Mouse (Mus musculus): ENCODE results near the gene Slco2b1. TPM values are rescaled to one million over a fixed set of nuclear protein-coding genes. Genes with fewer than 3 reads are reported as not detected.
"Not testable (repeated sequence)": the region's sequence is repeated elsewhere in the genome, so short reads cannot be mapped to it uniquely, and the experiment has no call there.

The Slco2b1 gene
- 3.4 and 5.5 TPM in 2 replicates for polyA plus RNA-seq (2014; fragmentation: Nextera tagmentation; extraction: Ambion mirVana)

DNA sequence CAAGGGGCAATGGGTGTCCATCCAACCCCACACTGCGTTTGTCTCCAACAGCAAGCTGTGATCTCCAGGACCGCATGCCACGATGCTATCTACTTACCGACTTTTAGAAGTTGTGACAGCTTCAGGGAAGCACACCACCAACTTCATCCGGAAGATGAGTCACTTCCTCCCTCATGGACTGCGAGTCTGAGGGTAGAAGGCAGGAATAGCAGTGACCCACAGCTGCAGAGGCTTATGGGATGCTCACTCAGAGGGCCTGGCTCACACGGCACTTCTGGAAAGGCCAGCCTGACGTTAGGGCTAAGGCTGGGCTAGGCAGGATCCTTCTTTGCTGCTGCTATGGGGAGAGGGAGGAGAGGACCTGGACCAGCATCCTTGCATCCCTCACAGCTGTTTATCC, at the start of gene Slco2b1:
Slco2b1 (minus strand) TSS at position 175 of the 400 bp plus-strand sequence.
- no peaks in the 10 kb centered on the region for H3K27me3 ChIP-seq (ENCODE audit: control insufficient read depth, insufficient read depth, low read length)
- H3K9me3 ChIP-seq (ENCODE audit: control insufficient read depth, low read length): no peaks in the 10 kb centered on the region
- no peak within 1 kb of the TSS for H3K4me3 ChIP-seq (ENCODE audit: low read depth, low read length)
- no peak within 1 kb of the TSS for H3K4me2 ChIP-seq (ENCODE audit: low read depth, low read length)
- 82% methylated on average over 8 of the region's 8 CpGs for WGBS
- no peak within 1 kb of the TSS for H3K27ac ChIP-seq (ENCODE audit: low read depth, low read length)
- ATAC-seq (ENCODE audit: low read depth): no peak
- H3K36me3 ChIP-seq (ENCODE audit: control insufficient read depth, insufficient read depth, low read length): no peaks in the 10 kb centered on the region
- H3K9ac ChIP-seq (replicated peaks; ENCODE audit: low read depth, low read length): no peak within 1 kb of the TSS
- no peaks in the 10 kb centered on the region for H3K4me1 ChIP-seq (ENCODE audit: control insufficient read depth, insufficient read depth, low read length)

DNA sequence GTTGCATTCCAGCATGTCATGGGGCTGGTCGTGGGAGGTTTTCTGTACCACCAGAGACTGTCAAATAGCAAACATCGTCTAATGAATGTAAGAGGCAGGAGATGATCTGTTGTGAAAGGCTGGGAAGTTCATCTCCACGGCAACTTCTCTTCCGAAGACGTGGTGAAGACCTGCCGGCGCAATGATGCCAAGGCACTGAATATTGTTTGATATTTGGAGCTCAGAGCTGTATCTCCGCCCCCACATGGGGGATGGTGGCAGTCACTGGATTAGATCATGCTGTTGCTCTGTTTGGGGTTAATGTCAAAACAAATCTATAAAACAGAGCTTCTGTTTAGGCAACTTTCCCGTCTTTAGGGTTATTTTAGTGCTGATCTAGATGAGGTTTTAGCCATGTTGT, 28.1 kb upstream of the Slco2b1 start:
- Histone ChIP-seq H3K4me2 (ENCODE audit: low read depth, low read length) (no peak overlapping the region), H3K9ac (replicated peaks; ENCODE audit: low read depth, low read length) (no peak overlapping the region), H3K27ac (ENCODE audit: low read depth, low read length) (no peak overlapping the region), H3K36me3 (ENCODE audit: control insufficient read depth, insufficient read depth, low read length) (no peaks in the 10 kb centered on the region), H3K4me1 (ENCODE audit: control insufficient read depth, insufficient read depth, low read length) (no peaks in the 10 kb centered on the region), H3K27me3 (ENCODE audit: control insufficient read depth, insufficient read depth, low read length) (no peaks in the 10 kb centered on the region), H3K9me3 (ENCODE audit: control insufficient read depth, low read length) (no peaks in the 10 kb centered on the region), H3K4me3 (ENCODE audit: low read depth, low read length) (no peak overlapping the region)
- no peak for ATAC-seq (ENCODE audit: low read depth)
- 67% methylated on average over 9 of the region's 9 CpGs for WGBS

DNA sequence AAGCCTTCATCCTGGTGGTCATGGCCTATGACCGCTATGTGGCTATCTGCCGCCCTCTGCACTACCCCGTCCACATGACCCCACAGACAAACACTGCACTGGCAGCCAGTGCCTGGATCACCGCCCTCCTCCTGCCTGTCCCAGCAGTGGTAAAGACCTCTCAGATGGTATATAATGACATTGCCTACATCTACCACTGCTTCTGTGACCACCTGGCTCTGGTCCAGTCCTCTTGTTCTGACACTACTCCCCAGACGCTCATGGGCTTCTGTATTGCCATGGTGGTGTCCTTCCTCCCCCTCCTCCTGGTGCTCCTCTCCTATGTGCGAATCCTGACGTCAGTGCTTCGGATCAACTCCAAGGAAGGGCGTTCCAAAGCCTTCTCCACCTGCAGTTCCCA, 24.4 kb upstream of the Slco2b1 start:
- not testable (repeated sequence) for H3K27ac ChIP-seq (ENCODE audit: low read depth, low read length); ATAC-seq (ENCODE audit: low read depth)
- WGBS: 97% methylated on average over 9 of the region's 9 CpGs

DNA sequence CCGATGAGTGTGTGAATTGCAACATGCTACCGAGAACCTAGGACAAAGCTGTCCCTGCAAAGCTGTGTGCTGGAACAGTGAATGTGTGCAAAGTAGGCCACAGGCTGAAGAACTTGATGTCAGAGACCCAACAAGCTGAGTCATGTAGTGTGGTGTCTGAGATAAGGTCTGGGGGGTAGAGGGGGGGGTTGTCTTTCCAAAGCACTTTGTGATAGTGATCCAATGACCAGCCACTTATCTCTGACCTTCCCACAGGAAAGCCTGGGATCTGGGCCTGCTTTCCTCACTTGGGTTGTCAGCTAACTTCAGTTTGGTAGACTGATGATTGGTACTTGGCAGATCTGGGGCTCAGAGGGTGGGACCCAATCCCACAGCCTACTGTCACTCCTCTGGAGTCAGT, 23.5 kb upstream of the Slco2b1 start:
- Histone ChIP-seq H3K36me3 (ENCODE audit: control insufficient read depth, insufficient read depth, low read length) (no peaks in the 10 kb centered on the region), H3K9me3 (ENCODE audit: control insufficient read depth, low read length) (no peaks in the 10 kb centered on the region), H3K27ac (ENCODE audit: low read depth, low read length) (no peak overlapping the region), H3K4me3 (ENCODE audit: low read depth, low read length) (no peak overlapping the region), H3K27me3 (ENCODE audit: control insufficient read depth, insufficient read depth, low read length) (no peaks in the 10 kb centered on the region), H3K4me1 (ENCODE audit: control insufficient read depth, insufficient read depth, low read length) (no peaks in the 10 kb centered on the region), H3K4me2 (ENCODE audit: low read depth, low read length) (no peak overlapping the region), H3K9ac (replicated peaks; ENCODE audit: low read depth, low read length) (no peak overlapping the region)
- ATAC-seq (ENCODE audit: low read depth): no peak
- 98% methylated on average over 2 of the region's 2 CpGs for WGBS

More for the DNA sequence above, 24.4 kb upstream of the Slco2b1 start:
- not testable (repeated sequence) for H3K4me2 ChIP-seq (ENCODE audit: low read depth, low read length); H3K9me3 ChIP-seq (ENCODE audit: control insufficient read depth, low read length); H3K4me1 ChIP-seq (ENCODE audit: control insufficient read depth, insufficient read depth, low read length); H3K36me3 ChIP-seq (ENCODE audit: control insufficient read depth, insufficient read depth, low read length); H3K27me3 ChIP-seq (ENCODE audit: control insufficient read depth, insufficient read depth, low read length); H3K4me3 ChIP-seq (ENCODE audit: low read depth, low read length); H3K9ac ChIP-seq (replicated peaks; ENCODE audit: low read depth, low read length)

DNA sequence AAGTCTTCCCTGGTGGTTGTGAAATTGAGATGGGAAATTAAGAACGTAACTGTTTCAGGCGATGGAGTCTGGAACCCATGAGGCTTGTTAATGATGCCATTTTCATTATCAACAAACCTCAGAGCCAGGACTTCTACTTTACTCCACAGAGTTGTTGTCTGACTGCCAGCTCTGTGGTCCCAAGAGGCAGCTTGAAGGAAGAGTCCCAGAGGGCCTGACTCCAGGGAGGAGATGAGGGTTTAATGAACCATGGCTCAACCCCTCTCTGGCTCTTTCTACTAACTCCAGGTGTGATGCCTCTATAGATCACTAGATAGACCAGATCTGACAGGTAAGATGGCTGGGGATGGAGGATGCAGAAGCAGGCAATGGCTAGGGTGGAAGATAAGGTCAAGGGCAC, 18.8 kb upstream of the Slco2b1 start, which contains the start of gene Olfr520:
Olfr520 (plus strand) TSS at position 301 of the 400 bp plus-strand sequence.
- H3K27me3 ChIP-seq (ENCODE audit: control insufficient read depth, insufficient read depth, low read length): no peaks in the 10 kb centered on the region
- H3K4me2 ChIP-seq (ENCODE audit: low read depth, low read length): no peak within 1 kb of the TSS
- ATAC-seq (ENCODE audit: low read depth): no peak
- no peaks in the 10 kb centered on the region for H3K4me1 ChIP-seq (ENCODE audit: control insufficient read depth, insufficient read depth, low read length)
- no peak within 1 kb of the TSS for H3K9ac ChIP-seq (replicated peaks; ENCODE audit: low read depth, low read length)
- no peak within 1 kb of the TSS for H3K4me3 ChIP-seq (ENCODE audit: low read depth, low read length)
- WGBS: 84% methylated on average over 2 of the region's 2 CpGs
- no peaks in the 10 kb centered on the region for H3K9me3 ChIP-seq (ENCODE audit: control insufficient read depth, low read length)
- no peak within 1 kb of the TSS for H3K27ac ChIP-seq (ENCODE audit: low read depth, low read length)
- no peaks in the 10 kb centered on the region for H3K36me3 ChIP-seq (ENCODE audit: control insufficient read depth, insufficient read depth, low read length)

DNA sequence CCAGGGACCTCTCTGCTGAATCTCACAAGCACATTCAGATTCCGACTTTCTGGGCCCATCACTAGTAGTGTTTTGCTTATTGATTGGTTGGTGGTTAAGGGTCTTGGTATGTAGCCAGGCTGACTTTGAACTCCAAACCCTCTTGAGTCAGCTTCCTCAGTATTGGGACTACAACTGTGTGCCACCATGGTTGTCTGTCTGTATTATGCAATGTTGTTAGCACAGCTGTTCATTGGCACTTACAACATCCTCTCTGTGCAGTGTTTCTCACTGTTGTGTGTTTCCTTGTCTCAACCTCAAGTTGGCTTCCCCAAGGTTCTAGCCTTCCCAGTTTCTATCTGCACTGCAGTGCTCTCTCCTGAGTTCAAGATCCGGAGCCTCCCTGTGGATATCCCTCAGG, 5.4 kb upstream of the Slco2b1 start:
- Histone ChIP-seq H3K9ac (replicated peaks; ENCODE audit: low read depth, low read length) (no peak overlapping the region), H3K4me2 (ENCODE audit: low read depth, low read length) (no peak overlapping the region), H3K9me3 (ENCODE audit: control insufficient read depth, low read length) (no peaks in the 10 kb centered on the region), H3K4me3 (ENCODE audit: low read depth, low read length) (no peak overlapping the region), H3K27ac (ENCODE audit: low read depth, low read length) (no peak overlapping the region), H3K36me3 (ENCODE audit: control insufficient read depth, insufficient read depth, low read length) (no peaks in the 10 kb centered on the region), H3K27me3 (ENCODE audit: control insufficient read depth, insufficient read depth, low read length) (no peaks in the 10 kb centered on the region), H3K4me1 (ENCODE audit: control insufficient read depth, insufficient read depth, low read length) (no peaks in the 10 kb centered on the region)
- WGBS: 94% methylated on average over 2 of the region's 2 CpGs
- no peak for ATAC-seq (ENCODE audit: low read depth)

DNA sequence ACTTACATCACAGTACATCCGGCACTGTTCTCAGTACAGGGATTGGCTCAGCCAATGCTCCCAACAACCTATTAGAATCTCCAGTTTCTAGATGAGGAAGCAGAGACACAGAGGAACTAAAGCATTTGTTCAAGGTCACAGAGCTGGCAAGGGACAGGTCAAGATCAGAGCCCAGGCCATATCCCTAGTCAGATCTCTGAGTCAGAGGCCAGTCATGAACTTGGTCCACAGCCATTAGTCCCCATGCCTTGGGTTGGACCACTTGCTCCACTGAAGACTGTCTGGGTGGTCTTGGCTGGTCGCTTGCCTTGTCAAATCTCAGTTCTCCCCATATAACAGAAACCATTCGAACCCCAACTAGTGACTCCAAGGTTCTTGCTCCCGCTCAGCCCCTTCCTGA, 1.3 kb upstream of the Slco2b1 start:
- no peak for ATAC-seq (ENCODE audit: low read depth)
- H3K4me1 ChIP-seq (ENCODE audit: control insufficient read depth, insufficient read depth, low read length): no peaks in the 10 kb centered on the region
- no peaks in the 10 kb centered on the region for H3K27me3 ChIP-seq (ENCODE audit: control insufficient read depth, insufficient read depth, low read length)
- H3K27ac ChIP-seq (ENCODE audit: low read depth, low read length): no peak overlapping the region
- no peak overlapping the region for H3K9ac ChIP-seq (replicated peaks; ENCODE audit: low read depth, low read length)
- no peaks in the 10 kb centered on the region for H3K9me3 ChIP-seq (ENCODE audit: control insufficient read depth, low read length)
- H3K4me3 ChIP-seq (ENCODE audit: low read depth, low read length): no peak overlapping the region
- WGBS: 90% methylated on average over 4 of the region's 4 CpGs
- no peak overlapping the region for H3K4me2 ChIP-seq (ENCODE audit: low read depth, low read length)
- no peaks in the 10 kb centered on the region for H3K36me3 ChIP-seq (ENCODE audit: control insufficient read depth, insufficient read depth, low read length)

DNA sequence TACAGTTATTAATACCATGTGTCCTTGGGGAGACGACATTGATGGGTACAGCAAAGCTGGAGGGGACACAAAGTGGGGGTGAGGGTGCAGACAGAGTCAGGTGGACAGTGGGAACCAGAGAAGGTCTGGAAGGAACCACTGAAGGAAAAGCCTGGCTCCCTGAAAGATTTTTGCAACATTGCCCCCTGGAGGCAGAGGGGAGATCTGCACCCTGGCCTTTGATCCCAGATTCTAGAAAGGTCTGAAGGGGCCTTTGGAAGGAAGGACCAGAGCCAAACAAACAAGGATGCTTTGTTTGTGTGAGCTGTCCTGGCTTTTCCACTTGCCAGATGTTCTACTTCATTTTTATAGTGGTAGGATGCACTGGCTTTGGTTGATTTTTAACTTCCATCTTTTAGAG, 664 bp downstream of the Slco2b1 start:
- no peak overlapping the region for H3K27ac ChIP-seq (ENCODE audit: low read depth, low read length)
- WGBS: 50% methylated on average over 1 of the region's 1 CpGs

DNA sequence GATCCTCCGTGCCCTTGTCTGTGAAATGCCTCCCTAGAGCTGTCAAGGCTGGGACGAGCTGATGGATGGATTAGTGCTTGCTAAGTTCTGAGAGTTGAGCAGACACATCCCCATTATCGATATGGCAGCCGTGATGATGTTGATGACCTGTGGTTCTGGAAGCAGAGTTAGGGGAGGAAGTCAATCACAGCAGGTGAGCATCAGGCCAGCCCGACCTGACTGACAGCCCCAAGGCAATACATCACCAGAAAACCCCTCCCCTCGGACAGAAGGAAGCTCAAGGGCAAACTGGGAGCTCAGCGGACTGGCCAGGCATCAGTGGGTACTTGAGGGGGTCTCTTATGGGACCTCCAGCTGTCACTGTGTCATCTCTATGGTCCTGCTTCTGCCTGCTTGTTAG, 1.1 kb downstream of the Slco2b1 start:
- Histone ChIP-seq H3K4me2 (ENCODE audit: low read depth, low read length) (no peak overlapping the region), H3K4me1 (ENCODE audit: control insufficient read depth, insufficient read depth, low read length) (no peaks in the 10 kb centered on the region), H3K4me3 (ENCODE audit: low read depth, low read length) (no peak overlapping the region), H3K27ac (ENCODE audit: low read depth, low read length) (no peak overlapping the region), H3K27me3 (ENCODE audit: control insufficient read depth, insufficient read depth, low read length) (no peaks in the 10 kb centered on the region), H3K9me3 (ENCODE audit: control insufficient read depth, low read length) (no peaks in the 10 kb centered on the region), H3K9ac (replicated peaks; ENCODE audit: low read depth, low read length) (no peak overlapping the region), H3K36me3 (ENCODE audit: control insufficient read depth, insufficient read depth, low read length) (no peaks in the 10 kb centered on the region)
- WGBS: 51% methylated on average over 7 of the region's 7 CpGs
- ATAC-seq (ENCODE audit: low read depth): no peak

More for the DNA sequence above, 664 bp downstream of the Slco2b1 start:
- no peak overlapping the region for H3K9ac ChIP-seq (replicated peaks; ENCODE audit: low read depth, low read length)
- H3K9me3 ChIP-seq (ENCODE audit: control insufficient read depth, low read length): no peaks in the 10 kb centered on the region
- no peak overlapping the region for H3K4me2 ChIP-seq (ENCODE audit: low read depth, low read length)
- no peaks in the 10 kb centered on the region for H3K4me1 ChIP-seq (ENCODE audit: control insufficient read depth, insufficient read depth, low read length)
- no peak overlapping the region for H3K4me3 ChIP-seq (ENCODE audit: low read depth, low read length)
- no peaks in the 10 kb centered on the region for H3K36me3 ChIP-seq (ENCODE audit: control insufficient read depth, insufficient read depth, low read length)
- no peaks in the 10 kb centered on the region for H3K27me3 ChIP-seq (ENCODE audit: control insufficient read depth, insufficient read depth, low read length)
- no peak for ATAC-seq (ENCODE audit: low read depth)

DNA sequence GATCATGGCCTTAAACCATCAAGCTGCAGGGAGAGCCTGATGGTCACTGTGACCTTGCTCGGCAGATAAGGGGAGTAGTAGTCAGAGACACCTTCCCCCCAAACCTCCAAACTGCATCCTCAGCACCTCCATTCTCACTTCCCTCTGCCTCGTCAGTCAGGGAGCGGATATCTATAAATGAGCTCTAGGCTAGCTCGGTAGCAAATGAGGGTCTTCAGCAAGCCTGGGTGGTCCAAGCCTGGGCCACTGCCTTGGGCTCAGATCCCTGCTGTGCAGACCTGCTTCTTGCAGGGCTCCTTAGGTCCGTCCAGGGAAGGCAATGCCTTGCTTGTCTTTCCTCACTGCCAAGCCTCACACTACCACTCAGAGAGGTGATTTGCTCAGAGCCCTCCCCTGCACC, 2.4 kb downstream of the Slco2b1 start:
- WGBS: 70% methylated on average over 5 of the region's 5 CpGs
- Histone ChIP-seq H3K4me3 (ENCODE audit: low read depth, low read length) (no peak overlapping the region), H3K9ac (replicated peaks; ENCODE audit: low read depth, low read length) (no peak overlapping the region), H3K4me2 (ENCODE audit: low read depth, low read length) (no peak overlapping the region), H3K27ac (ENCODE audit: low read depth, low read length) (no peak overlapping the region), H3K36me3 (ENCODE audit: control insufficient read depth, insufficient read depth, low read length) (no peaks in the 10 kb centered on the region), H3K9me3 (ENCODE audit: control insufficient read depth, low read length) (no peaks in the 10 kb centered on the region), H3K27me3 (ENCODE audit: control insufficient read depth, insufficient read depth, low read length) (no peaks in the 10 kb centered on the region), H3K4me1 (ENCODE audit: control insufficient read depth, insufficient read depth, low read length) (no peaks in the 10 kb centered on the region)
- no peak for ATAC-seq (ENCODE audit: low read depth)
